Mouse (Mus musculus) brain, embryonic 18.5 days (tissue): ENCODE measurements around the gene Gm49340.
A peak's percentile ranks its signal among the peaks of the same experiment; 100 is the strongest.
"Not testable (repeated sequence)": the region's sequence is repeated elsewhere in the genome, so short reads cannot be mapped to it uniquely, and the experiment has no call there.

ENCODE experiments used
- DNase-seq: peaks from one replicate; pipeline ENCODE4 v3.0.0-alpha.2; 2012; ENCODE audit warnings: low read depth, low spot score

Gene Gm49340

DNA sequence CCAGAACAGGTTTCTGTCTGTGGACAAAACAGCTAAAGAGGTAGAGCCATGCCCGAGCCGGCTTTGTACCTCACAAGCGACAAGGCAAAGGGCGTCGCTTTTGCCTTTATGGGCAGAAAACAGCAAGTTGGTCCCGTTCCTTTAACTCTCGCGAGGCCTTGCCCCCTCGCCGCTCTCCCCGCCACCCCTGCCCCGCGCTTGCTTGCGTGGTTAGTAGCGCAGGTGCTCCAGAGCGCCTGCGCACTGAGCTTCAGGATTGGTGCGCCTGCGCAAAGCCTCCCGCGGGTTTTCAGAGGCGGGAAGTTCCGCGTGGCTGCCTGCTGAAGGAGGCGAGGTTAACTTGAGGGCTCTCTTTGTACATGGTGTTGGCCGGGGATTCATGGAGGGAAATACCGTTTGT is at the start of gene Gm49340, which contains the start of the genes Aspa and Spata22:
TSS of gene Gm49340 (plus strand) at position 300 of the 400 bp plus-strand sequence.
TSS of gene Aspa (minus strand) at position 155 of the 400 bp plus-strand sequence.
TSS of gene Spata22 (plus strand) at position 300 of the 400 bp plus-strand sequence.
- DNase-seq = no peak

DNA sequence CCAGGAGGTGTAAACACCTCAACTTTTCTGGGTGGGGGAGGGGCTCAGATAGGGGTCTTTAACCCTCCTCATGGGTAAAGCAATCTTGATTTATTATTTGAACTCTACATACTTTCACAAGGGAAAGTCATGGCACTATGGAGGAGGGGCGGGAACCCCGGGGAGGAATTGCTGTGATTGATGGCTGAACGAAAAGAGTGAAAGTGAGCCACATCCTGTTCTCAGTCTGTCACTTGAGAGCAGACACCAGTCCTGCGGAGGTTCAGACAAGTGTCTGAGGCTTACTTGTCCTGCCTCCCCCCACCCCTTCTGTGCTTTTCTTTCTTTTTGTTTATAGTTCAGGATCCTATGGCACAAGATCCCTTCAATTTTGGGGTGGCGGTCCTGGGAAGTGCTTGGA is 48.8 kb upstream of the Gm49340 start:
- DNase-seq = no peak

DNA sequence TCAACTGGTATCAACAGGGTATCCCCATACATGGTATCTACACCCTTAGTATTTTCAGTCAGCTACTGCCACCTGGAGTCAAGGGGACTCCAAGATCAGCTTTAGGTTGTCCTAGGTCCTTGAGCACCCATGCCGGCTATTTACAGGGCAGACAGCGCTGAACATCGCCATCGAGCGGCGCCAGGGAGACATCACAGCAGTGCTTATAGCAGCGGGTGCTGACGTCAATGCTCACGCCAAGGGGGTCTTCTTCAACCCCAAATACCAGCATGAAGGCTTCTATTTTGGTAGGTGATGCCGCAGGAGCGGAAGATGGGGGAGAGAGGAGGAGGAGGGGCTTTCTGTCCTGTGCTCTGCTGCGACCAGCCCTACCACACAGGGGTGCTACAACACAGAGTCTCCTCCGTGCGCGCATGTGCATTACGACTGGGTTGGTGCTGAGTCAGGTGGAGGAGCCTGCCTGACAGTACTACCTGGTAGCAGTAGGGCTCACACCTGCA is 48.0 kb upstream of the Gm49340 start:
- peak; percentile 47 for DNase-seq

DNA sequence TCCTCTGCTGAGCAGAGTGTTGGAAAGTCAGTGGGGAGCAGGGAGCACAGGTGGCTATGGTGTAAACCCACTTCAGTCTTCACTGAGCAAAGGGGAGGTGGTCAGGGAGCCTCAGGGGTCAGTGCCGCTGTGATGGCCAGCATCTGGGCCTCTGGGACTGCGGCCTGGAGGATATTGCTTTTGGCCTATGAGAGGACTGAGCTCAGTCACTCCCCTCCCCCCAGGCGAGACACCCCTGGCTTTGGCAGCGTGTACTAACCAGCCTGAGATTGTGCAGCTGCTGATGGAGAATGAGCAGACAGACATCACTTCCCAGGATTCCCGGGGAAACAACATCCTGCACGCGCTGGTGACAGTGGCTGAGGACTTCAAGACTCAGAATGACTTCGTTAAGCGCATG is 46.2 kb upstream of the Gm49340 start:
- no peak for DNase-seq

DNA sequence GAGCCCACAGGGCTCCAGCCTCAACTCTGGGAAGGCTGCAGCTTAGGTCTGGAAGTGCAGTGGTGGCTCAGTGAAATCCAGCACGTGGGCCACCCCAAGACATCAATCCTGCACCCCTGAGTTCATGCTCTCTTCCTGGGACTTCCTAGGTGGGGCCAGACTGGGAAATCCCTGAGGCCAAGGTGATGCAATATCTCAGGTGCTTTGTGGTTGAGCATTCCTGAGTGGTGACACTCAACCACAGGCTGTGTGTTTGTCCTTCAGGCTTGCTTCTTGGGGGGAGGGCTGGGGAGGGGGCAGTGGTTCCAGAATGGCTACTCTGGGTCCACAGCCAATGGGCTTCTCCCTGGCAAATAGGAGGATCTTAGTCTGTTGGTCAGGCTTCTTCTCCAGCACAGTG is 45.6 kb upstream of the Gm49340 start:
- no peak for DNase-seq

DNA sequence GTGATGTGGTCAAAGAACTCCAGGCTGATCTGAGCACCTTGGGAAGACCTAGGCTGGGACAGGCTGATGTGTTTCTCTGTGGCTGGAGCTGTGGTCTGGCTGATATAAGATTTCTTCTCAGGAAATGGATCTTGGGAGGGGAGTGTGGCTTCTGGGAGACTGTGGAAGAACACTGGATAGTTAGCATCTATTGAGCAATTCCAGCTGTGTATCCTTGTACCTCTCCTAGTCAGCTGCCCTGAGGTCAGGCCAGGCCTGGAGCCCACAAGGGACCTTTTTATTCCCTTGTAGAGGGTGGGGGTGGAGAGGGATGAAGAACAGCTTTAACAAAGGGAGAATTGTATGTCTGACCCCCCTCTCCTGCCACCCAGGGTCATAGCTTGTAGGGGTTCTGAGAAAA is 45.2 kb upstream of the Gm49340 start:
- DNase-seq = no peak

DNA sequence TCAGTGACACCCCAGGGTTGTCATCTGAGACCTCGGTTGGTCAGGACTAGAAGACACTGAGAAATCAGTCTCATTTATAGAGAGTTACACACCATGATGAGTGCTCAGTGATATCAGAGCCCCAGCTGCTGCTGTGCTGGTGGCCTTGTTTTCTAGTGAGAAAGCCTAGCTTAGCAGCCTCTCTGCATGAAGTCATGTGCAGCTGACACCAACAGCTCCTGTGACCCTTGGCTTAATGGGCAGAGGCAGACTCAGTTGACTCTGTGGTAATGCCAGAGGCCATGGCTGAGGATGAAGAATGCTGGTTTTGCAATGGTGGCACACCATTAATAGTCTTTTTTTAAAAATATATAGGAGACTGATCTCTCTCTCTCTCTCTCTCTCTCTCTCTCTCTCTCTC is 39.9 kb upstream of the Gm49340 start:
- no peak for DNase-seq

DNA sequence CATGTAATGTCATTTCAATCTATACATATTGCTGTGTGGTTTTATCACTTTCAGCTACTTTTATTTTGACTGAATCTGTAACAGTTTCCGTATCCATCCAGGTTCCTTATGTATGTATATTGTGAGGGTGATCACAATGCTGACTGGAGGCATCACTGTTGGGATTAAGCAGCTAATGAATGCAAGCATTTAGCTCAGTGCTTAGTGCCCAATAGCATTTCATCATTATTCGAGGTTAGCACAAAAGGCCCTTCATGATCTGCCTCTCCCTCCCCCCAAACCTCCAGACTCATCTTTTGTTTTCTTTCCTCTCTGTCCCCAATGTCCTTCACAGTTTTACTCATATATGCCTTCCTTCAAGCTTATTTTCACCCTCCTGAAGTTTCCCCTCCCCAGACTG is 26.4 kb upstream of the Gm49340 start:
- DNase-seq = no peak

DNA sequence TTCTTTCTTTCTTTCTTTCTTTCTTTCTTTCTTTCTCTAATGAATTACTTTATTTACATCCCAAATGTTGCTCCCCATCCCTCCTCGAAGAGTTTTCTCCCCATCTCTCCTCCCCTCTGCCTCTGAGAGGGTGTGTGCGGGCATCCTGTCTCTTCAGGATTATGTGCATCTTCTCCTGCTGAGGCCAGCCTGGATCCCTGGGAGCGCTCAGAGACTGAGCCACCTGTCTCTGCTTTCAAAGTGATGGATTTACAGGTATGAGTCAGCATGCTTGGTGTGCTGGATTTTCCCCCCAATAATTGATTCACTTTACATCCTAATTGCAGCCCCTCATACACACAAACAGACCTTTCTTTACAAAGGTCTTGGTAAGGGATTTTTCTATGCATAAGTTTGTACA is 13.6 kb upstream of the Gm49340 start:
- no peak for DNase-seq

DNA sequence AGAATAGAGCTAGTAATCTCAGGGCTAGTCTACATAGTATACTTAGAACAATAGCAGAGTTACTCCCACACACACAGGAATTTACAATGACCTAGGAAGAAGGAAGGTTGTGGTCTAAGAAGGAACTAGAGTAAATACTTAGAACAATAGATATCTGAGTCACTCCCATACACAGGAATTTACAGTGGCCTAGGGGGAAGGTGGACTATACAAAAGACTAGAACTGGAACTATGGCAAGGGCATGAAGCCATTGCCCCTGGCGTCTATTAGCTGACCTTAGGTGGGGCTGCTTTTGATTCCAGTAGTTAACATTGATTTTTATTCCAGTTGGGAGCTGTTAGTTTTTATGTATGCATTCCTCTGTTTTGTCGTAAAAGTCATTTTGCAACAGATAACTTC is 11.0 kb upstream of the Gm49340 start:
- not testable (repeated sequence) for DNase-seq

DNA sequence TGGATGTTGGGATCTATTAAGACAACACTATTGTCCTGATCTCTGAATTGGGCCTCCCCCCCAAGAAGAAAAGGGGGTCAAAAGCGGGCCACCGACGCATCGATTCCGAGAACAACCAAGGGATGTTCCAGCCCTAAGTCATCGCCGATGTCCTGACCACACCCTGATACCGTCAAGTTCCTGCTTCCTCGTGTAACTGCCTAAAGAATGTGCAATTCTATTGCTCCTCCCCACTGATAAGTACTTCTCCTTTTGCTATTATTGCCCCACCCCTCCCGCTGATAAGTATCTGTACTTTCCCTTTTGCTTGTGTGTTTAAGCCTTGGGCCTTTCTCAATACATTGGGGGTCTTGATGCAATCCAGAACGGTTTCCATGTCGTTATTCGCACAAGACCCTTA is 8.5 kb upstream of the Gm49340 start:
- DNase-seq = not testable (repeated sequence)

DNA sequence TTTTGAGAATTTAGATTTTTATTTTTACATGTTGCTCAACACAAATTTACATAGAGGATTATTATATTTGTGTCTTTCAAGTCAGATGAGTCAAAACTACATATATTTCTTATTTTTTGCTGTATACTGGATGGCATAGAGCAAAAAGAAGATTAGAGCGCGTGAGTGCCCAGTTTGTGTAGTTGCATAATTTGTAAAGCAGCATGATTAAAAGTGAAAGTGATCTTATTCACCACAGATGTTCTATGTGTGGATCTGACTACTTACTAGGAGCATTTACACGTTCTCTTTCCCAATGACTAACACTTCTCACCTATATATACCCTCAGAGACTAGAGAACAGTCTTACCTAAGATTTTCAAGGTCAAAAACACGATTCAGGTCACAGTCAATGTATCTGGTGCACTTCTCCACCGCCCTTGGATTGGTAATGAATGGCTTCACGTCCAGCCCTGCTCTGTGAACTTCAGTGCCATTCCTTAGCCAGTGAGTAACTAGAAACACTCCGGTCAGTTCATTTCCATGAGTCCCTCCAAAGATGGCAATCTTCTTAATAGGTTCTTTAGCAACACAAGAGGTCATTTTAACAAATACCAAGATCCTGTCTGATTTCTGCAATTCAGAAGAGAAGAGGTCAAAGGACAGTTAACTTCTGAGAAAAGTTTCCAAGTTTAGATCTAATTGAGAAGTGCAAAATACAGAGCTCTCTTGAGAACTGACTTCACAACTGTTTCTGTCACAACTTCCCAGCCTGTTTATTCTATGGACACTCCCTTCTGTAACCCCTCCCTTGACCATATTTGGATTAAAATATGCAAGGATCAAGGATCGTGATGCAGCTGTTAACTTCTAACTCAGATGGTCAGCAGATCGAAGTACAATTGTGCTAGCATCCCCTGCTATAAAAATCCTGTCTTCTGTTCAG is 5.4 kb upstream of the Gm49340 start:
- DNase-seq = no peak

DNA sequence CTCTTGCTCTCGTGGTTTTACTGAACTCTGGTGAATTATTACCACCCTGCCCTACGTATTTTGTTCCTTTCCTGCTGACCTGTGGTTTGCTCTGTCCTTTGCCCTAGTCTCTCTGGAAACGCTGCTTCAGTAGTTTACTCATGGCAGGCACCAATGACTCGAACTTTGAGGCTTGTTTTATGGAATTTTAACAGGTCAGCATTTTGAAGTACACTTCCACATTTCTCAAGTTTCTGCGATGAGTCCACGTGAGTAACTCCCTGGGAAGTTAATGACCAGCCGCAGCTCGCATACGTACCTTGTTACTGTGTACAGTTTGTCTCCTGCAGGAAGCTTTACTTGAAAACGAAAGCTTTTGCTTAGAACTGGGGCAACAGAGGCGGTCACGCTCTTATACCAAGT is 3.1 kb upstream of the Gm49340 start:
- DNase-seq = no peak

DNA sequence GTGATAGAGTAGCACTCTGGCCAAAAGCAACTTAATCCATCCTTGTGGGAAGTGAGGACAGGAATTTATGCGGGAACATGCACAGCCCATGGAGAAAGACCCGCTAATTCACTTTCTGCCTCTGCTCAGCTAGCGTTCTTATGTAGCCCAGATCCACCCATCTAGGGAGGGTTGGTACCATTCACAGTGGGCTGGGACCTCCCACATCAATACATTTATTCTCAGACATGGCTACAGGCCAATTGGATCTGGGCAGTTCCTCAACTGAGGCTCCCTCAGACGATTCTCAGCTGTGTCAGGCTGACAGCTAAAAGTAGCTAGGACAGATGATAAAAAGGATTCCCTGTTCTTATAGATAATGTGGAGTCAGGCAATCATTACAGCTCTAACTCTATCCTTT is 2.2 kb upstream of the Gm49340 start:
- no peak for DNase-seq

DNA sequence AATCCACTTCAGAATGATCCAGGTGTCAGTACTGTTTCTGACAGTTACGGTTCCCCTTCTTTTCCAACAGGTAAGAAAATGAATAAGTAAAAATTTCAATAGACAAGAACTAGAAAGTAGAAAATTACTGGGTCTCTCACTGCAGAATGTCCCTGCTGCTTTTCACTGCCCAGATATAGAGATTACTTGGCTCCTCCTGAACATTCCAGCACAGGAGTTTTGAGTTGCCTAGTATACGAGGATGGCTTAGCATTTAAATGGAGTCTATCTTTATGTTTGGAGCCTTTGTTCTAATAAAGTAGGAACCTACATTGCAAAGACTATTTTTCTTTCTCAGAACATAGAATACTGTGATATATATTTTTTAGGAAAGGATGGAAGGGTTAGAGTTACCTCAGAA is 3.8 kb downstream of the Gm49340 start:
- DNase-seq = no peak

DNA sequence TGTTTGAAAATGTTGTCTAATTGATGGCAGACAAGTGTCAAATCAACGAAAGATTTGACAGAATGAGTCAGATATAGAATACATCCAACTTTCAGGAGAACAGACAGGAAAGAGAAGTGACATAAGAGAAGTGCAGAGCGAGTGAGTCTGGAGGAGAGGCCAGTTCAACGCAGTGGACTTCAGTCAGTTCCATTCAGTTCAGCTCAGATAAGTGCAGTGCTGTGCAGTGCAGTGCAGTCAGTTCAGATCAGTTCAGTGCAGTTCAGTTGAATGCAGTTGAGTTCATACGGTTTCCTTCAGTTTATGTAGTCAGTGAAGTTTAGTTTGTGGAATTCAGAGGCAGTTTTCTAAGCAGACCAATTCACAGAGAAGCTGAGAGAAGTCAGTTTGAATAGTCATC is 7.4 kb downstream of the Gm49340 start:
- no peak for DNase-seq

DNA sequence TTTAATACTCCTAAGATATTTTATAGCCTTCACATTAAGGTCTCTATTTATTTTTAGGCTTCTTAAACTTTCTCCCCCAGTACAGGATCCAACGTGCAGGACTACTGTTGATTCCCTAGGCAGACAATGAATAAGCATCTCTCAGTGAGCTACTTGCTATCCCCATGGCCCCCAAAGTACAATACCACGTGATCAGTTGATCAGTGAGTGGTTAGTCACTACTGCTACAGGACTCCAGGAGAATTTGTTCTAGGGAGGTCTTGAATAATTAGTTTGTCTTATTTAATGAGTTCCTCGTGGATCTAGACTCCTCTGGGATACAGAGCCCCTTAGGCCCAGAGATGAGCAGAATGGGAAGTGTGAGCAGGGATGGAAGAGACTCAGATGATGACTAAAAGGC is 20.9 kb downstream of the Gm49340 start, which contains the start of gene Olfr20:
TSS of gene Olfr20 (plus strand) at position 301 of the 400 bp plus-strand sequence.
- no peak for DNase-seq

DNA sequence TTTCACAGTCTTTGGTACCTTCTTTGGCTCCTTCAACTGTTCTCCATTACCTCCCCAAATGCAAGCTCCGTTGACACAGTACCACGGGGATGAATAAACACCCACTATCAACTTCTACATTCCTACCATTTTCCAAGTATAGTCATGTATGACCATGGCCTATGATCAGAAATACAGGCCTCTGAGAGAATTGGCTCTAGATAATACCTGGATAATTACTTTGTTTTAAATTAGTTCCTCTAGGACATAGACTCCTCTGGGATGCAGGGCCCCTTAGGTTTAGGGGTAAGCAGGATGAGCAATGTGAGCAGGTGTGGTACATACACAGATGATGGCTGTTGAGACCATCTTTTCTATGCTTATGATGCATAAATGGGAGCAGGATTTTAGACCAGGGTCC is 41.4 kb downstream of the Gm49340 start, which contains the start of gene Olfr376:
TSS of gene Olfr376 (plus strand) at position 301 of the 400 bp plus-strand sequence.
- DNase-seq = no peak

DNA sequence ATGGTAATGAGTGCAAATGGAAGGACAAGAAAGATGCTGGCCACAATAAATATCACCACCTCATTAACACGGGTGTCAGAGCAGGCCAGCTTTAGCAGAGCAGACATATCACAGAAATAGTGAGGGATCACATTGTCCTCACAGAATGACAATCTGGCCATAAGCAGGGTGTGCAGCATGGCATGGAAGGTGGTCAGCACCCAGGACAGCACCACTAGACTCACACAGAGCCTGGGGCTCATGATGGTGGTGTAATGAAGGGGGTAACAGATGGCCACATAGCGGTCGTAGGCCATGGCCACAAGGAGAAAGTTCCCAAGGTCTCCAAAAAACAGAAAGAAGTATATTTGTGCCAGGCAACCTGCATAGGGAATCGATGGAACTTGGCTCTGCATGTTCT is 65.8 kb downstream of the Gm49340 start:
- no peak for DNase-seq

DNA sequence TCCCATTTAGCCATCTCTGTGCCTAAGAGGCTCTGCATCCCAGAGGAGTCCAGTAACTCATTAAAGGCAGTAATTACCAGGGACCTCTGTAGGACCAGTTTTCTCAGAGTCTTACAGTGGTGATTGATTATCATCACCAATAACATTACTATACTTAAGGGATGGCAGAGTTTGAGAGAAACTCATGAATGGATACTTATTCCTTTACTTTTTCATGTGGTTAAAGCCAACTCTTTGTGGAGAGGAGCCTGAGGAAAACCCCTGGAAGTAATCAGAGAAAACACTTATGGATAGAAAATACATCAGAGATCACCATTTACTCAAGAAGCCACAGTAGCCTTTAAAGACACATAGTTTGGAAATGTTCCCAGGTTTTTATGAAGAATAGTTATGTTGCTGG is 70.0 kb downstream of the Gm49340 start, which contains the start of gene Olfr1:
TSS of gene Olfr1 (minus strand) at position 101 of the 400 bp plus-strand sequence.
- DNase-seq = no peak
